Mouse (Mus musculus): ENCODE measurements around the gene Wars. TPM values are rescaled to one million over a fixed set of nuclear protein-coding genes. Genes with fewer than 3 reads are reported as not detected.

Gene Wars
- polyA plus RNA-seq, 1 experiment: 65.7 TPM

DNA sequence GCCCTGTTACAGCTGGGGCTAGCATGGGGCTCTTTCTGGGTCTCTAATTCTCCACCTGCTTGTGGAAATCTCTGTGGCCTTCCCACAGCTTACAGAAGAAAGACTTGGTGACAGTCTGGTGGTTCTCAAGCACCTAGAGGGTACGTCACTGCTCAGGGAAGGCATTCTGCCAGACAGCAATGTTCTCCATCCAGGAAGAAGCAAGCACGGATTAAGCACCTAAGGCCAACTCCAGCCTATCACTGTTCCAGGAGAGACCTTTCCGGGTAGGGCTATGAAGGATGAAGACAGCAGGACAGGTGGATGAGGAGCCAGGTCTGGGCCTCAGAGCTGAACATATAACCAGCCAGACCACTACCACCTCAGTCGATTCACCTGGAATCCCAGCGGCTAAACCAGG is 59.2 kb downstream of the Wars start:
- TF ChIP-seq POLR2A (IDR thresholded peaks at IDR 0.05; ENCODE audit: low read depth, low read length) (no peak), CTCF (IDR thresholded peaks at IDR 0.05; ENCODE audit: extremely low read depth, insufficient read length, insufficient replicate concordance, low read depth, low read length) (no peak)
- WGBS: 26% methylated on average over 5 of the region's 5 CpGs
- Histone ChIP-seq H3K4me1 (ENCODE audit: control insufficient read depth, insufficient read depth, insufficient read length, low read length) (peaks cover 27% of the 10 kb centered on the region), H3K27me3 (ENCODE audit: control insufficient read depth, insufficient read depth, low read length) (no peaks in the 10 kb centered on the region), H3K27ac (ENCODE audit: insufficient read depth, low read depth, low read length) (no peak overlapping the region), H3K4me3 (ENCODE audit: low read depth, low read length) (peak overlapping the region; percentile 73; the same call in 1 of the 2 replicates), H3K36me3 (ENCODE audit: control insufficient read depth, insufficient read depth, low read length) (no peaks in the 10 kb centered on the region)

DNA sequence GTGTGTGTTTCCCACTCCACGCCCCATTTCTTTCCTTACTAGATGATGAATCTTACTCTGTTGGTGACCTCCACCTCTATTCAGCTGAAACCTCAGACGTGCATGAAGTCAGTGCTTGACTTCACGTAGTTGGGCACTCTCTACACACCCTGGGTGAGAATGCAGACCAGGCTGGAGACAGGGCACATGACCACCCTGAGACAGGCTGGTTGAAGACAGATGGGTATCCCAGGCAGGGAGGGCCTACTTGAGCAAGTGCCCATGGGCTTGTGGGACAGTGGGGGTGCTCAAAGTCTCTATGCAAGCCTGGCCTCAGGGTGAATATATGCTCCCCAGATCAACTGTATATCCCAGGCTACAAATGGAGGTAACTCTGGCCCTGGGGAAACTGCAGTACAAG is 59.6 kb downstream of the Wars start:
- no peaks in the 10 kb centered on the region for H3K27me3 ChIP-seq (ENCODE audit: control insufficient read depth, insufficient read depth, low read length)
- TF ChIP-seq POLR2A (IDR thresholded peaks at IDR 0.05; ENCODE audit: low read depth, low read length) (no peak), CTCF (IDR thresholded peaks at IDR 0.05; ENCODE audit: extremely low read depth, insufficient read length, insufficient replicate concordance, low read depth, low read length) (no peak)
- H3K27ac ChIP-seq (ENCODE audit: insufficient read depth, low read depth, low read length): no peak overlapping the region
- no peaks in the 10 kb centered on the region for H3K36me3 ChIP-seq (ENCODE audit: control insufficient read depth, insufficient read depth, low read length)
- H3K4me1 ChIP-seq (ENCODE audit: control insufficient read depth, insufficient read depth, insufficient read length, low read length): peaks cover 27% of the 10 kb centered on the region
- WGBS: 86% methylated on average over 3 of the region's 3 CpGs
- H3K4me3 ChIP-seq (ENCODE audit: low read depth, low read length): no peak overlapping the region

- Histone ChIP-seq H3K27ac (ENCODE audit: insufficient read depth, low read depth, low read length) (no peak overlapping the region), H3K36me3 (ENCODE audit: control insufficient read depth, insufficient read depth, low read length) (no peaks in the 10 kb centered on the region), H3K4me3 (ENCODE audit: low read depth, low read length) (no peak overlapping the region), H3K4me1 (ENCODE audit: control insufficient read depth, insufficient read depth, insufficient read length, low read length) (peaks cover 26% of the 10 kb centered on the region), H3K27me3 (ENCODE audit: control insufficient read depth, insufficient read depth, low read length) (no peaks in the 10 kb centered on the region)
- WGBS: 85% methylated on average over 3 of the region's 3 CpGs
- TF ChIP-seq POLR2A (IDR thresholded peaks at IDR 0.05; ENCODE audit: low read depth, low read length): no peak
- no peak for TF ChIP-seq CTCF (IDR thresholded peaks at IDR 0.05; ENCODE audit: extremely low read depth, insufficient read length, insufficient replicate concordance, low read depth, low read length)
Observed at GRCm38 (mm10) chr12:108833408-108833807, 60.6 kb downstream of the Wars start.

DNA sequence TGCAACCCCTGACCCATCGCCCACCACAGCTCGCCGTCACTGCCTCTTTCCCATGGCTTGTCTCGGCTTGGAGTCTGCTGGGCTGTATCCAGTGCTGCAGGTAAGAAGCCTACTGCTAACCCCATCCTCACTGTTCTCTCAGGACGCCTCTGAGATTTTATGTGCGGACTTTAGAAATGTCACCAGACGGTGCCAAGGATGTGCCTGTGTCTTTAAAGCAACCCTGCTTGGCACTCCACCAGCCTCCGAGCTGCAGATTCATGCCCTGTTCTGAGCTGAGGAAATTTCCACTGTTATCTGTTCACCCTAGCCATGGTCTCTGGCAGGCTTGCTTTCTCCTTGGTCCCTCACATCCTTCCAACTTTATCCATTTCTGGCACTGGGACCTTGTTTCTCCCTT is 61.1 kb downstream of the Wars start:
- H3K27ac ChIP-seq (ENCODE audit: insufficient read depth, low read depth, low read length): no peak overlapping the region
- no peak for TF ChIP-seq CTCF (IDR thresholded peaks at IDR 0.05; ENCODE audit: extremely low read depth, insufficient read length, insufficient replicate concordance, low read depth, low read length)
- no peak for TF ChIP-seq POLR2A (IDR thresholded peaks at IDR 0.05; ENCODE audit: low read depth, low read length)
- H3K36me3 ChIP-seq (ENCODE audit: control insufficient read depth, insufficient read depth, low read length): no peaks in the 10 kb centered on the region
- 90% methylated on average over 8 of the region's 8 CpGs for WGBS
- peaks cover 26% of the 10 kb centered on the region for H3K4me1 ChIP-seq (ENCODE audit: control insufficient read depth, insufficient read depth, insufficient read length, low read length)
- no peak overlapping the region for H3K4me3 ChIP-seq (ENCODE audit: low read depth, low read length)
- no peaks in the 10 kb centered on the region for H3K27me3 ChIP-seq (ENCODE audit: control insufficient read depth, insufficient read depth, low read length)

- Histone ChIP-seq H3K36me3 (ENCODE audit: control insufficient read depth, insufficient read depth, low read length) (no peaks in the 10 kb centered on the region), H3K27me3 (ENCODE audit: control insufficient read depth, insufficient read depth, low read length) (no peaks in the 10 kb centered on the region), H3K4me1 (ENCODE audit: control insufficient read depth, insufficient read depth, insufficient read length, low read length) (peaks cover 24% of the 10 kb centered on the region), H3K27ac (ENCODE audit: insufficient read depth, low read depth, low read length) (no peak overlapping the region), H3K4me3 (ENCODE audit: low read depth, low read length) (no peak overlapping the region)
- 71% methylated on average over 9 of the region's 9 CpGs for WGBS
- TF ChIP-seq POLR2A (IDR thresholded peaks at IDR 0.05; ENCODE audit: low read depth, low read length) (no peak), CTCF (IDR thresholded peaks at IDR 0.05; ENCODE audit: extremely low read depth, insufficient read length, insufficient replicate concordance, low read depth, low read length) (no peak)
Observed at GRCm38 (mm10) chr12:108831966-108832643, 61.9 kb downstream of the Wars start.

- Histone ChIP-seq H3K4me1 (ENCODE audit: control insufficient read depth, insufficient read depth, insufficient read length, low read length) (peaks cover 21% of the 10 kb centered on the region), H3K27ac (ENCODE audit: insufficient read depth, low read depth, low read length) (no peak overlapping the region), H3K36me3 (ENCODE audit: control insufficient read depth, insufficient read depth, low read length) (no peaks in the 10 kb centered on the region), H3K27me3 (ENCODE audit: control insufficient read depth, insufficient read depth, low read length) (no peaks in the 10 kb centered on the region), H3K4me3 (ENCODE audit: low read depth, low read length) (no peak overlapping the region)
- WGBS: 82% methylated on average over 6 of the region's 6 CpGs
- TF ChIP-seq CTCF (IDR thresholded peaks at IDR 0.05; ENCODE audit: extremely low read depth, insufficient read length, insufficient replicate concordance, low read depth, low read length) (no peak), POLR2A (IDR thresholded peaks at IDR 0.05; ENCODE audit: low read depth, low read length) (no peak)
Observed at GRCm38 (mm10) chr12:108830358-108830757, 63.6 kb downstream of the Wars start.

- H3K27me3 ChIP-seq (ENCODE audit: control insufficient read depth, insufficient read depth, low read length): no peaks in the 10 kb centered on the region
- H3K27ac ChIP-seq (ENCODE audit: insufficient read depth, low read depth, low read length): no peak overlapping the region
- WGBS: 55% methylated on average over 5 of the region's 5 CpGs
- TF ChIP-seq CTCF (IDR thresholded peaks at IDR 0.05; ENCODE audit: extremely low read depth, insufficient read length, insufficient replicate concordance, low read depth, low read length): no peak
- TF ChIP-seq POLR2A (IDR thresholded peaks at IDR 0.05; ENCODE audit: low read depth, low read length): no peak
- H3K4me1 ChIP-seq (ENCODE audit: control insufficient read depth, insufficient read depth, insufficient read length, low read length): peaks cover 16% of the 10 kb centered on the region
- no peaks in the 10 kb centered on the region for H3K36me3 ChIP-seq (ENCODE audit: control insufficient read depth, insufficient read depth, low read length)
- H3K4me3 ChIP-seq (ENCODE audit: low read depth, low read length): no peak overlapping the region
Observed at GRCm38 (mm10) chr12:108829636-108830035, 64.3 kb downstream of the Wars start.

Data from small intestine, adult 2 months (tissue).